Mouse (Mus musculus) common myeloid progenitor, adult 5-6 weeks (primary cell): ENCODE results near the gene H2al1f. TPM values are rescaled to one million over a fixed set of nuclear protein-coding genes. Genes with fewer than 3 reads are reported as not detected.
"Not testable (repeated sequence)": the region's sequence is repeated elsewhere in the genome, so short reads cannot be mapped to it uniquely, and the experiment has no call there.

Experiments used
- ATAC-seq: replicated peaks from 2 replicates; pipeline ENCODE4 v1.8.0; 2016; ENCODE audit warnings: low read depth, mild to moderate bottlenecking, moderate TSS enrichment, inconsistent platforms; ENCODE audit not compliant: poor library complexity, severe bottlenecking
- total RNA-seq: library from RNA; stranded (forward); fragments of 200-1000, 187-1606 nt; gene quantifications from 2 replicates; pipeline ENCODE4 v1.2.3, GENCODE M21; 2017

The H2al1f gene
- not detected in 2 replicates for total RNA-seq

DNA sequence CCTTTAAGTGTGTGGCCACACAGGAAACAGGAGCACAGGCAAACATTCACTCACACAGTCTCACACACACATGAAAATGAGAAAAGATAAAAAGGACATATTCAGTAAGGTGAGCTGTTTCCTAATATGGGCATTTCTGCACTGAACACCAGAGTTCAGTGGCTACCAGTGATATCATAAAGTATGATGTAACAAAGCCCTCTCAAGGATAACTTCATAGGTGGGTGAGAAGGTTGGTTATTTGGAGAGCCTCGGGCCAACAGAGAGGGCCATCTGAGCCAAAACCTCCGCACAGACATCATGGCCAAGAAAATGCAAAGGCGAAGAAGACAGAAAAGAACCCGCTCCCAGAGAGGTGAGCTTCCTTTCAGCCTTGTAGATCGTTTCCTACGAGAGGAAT is at the start of gene H2al1f:
H2al1f (plus strand) TSS at position 301 of the 400 bp plus-strand sequence.
- not testable (repeated sequence) for ATAC-seq

GRCm38 (mm10) chrX:11267791-11268190 is 47.2 kb upstream of the H2al1f start:
- ATAC-seq, result no peak

DNA sequence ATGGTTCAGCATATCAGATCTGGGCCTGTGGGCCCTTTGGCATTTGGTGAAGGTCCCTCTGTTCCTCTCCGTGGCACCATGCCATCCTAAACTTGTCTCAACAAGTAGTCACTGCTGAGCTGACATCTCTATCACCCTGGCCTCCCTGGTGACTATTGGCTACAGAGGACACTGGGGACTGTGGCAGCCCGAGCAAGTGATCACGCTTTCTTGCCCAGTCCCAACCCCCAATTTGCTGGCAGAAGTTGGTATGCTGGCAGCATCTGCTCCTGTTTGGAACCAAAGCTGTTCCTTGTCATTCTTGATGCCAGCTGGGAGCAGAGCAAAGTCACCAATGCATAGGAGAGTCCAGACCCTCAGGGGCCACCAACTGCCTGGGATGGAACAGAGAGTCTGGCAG is 45.9 kb upstream of the H2al1f start:
- ATAC-seq, result no peak

GRCm38 (mm10) chrX:11273190-11273589 is 41.8 kb upstream of the H2al1f start:
- ATAC-seq, result no peak

DNA sequence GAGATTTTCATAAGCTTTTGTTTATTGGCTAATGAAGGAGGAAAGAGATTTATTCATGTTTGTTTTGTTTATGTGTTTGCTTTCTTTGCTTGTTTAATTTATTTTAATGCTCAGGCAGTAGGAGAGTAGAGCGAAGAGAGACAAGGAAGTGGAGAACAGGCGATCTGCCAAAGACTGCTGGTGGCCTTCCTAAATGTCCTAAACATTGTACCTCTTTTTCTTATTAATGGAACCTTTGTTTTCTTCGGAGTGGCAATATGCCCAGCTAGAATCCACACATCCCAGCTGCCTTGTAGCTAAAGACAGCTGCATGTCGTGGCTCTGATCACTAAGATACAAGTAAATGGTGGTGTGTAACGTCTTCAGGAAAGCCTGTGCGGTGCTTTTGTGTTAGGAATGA is 37.9 kb upstream of the H2al1f start:
- ATAC-seq, result no peak

- peak; percentile 62 for ATAC-seq
Observed at GRCm38 (mm10) chrX:11280741-11281140, 34.2 kb upstream of the H2al1f start.

GRCm38 (mm10) chrX:11288306-11288882 is 26.6 kb upstream of the H2al1f start:
- ATAC-seq, result no peak

DNA sequence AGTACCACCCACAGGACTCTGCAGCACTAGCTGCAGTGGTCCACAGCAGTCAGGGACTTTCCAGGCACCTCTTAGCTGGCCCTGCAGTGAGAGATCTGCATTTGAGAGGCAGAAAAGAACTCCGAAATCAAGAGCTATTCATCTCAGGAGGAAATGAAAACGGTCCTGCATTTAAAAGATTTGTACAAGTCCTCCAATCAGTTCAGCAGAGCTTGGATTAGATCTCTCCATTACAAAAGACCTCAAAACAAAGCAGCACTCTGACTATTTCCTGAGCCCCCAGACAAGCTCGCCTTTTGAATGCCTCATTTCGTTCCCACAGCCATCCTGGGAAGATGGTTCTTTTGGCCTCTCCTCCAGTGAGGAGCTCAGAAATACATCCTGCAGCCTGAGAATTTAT is 25.7 kb upstream of the H2al1f start:
- no peak for ATAC-seq

- not testable (repeated sequence) for ATAC-seq
Observed at GRCm38 (mm10) chrX:11298957-11299356, 16.0 kb upstream of the H2al1f start, which contains the start of gene H2al1a. H2al1a (plus strand) TSS chrX:11299257.

DNA sequence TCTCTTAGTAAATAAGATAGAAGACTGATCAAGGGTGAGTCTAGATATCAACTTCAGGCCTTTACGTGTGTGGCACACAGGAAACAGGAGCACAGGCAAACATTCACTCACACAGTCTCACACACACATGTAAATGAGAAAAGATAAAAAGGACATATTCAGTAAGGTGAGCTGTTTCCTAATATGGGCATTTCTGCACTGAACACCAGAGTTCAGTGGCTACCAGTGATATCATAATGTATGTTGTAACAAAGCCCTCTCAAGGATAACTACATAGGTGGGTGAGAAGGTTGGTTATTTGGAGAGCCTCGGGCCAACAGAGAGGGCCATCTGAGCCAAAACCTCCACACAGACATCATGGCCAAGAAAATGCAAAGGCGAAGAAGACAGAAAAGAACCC is 12.8 kb upstream of the H2al1f start, which contains the start of gene H2al1b:
H2al1b (plus strand) TSS at position 301 of the 400 bp plus-strand sequence.
- ATAC-seq, result not testable (repeated sequence)

- ATAC-seq, result not testable (repeated sequence)
Observed at GRCm38 (mm10) chrX:11305355-11305754, 9.6 kb upstream of the H2al1f start, which contains the start of gene H2al1c. H2al1c (plus strand) TSS chrX:11305655.

DNA sequence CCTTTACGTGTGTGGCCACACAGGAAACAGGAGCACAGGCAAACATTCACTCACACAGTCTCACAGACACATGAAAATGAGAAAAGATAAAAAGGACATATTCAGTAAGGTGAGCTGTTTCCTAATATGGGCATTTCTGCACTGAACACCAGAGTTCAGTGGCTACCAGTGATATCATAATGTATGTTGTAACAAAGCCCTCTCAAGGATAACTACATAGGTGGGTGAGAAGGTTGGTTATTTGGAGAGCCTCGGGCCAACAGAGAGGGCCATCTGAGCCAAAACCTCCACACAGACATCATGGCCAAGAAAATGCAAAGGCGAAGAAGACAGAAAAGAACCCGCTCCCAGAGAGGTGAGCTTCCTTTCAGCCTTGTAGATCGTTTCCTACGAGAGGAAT is 6.4 kb upstream of the H2al1f start, which contains the start of gene H2al1d:
H2al1d (plus strand) TSS at position 301 of the 400 bp plus-strand sequence.
- ATAC-seq, result not testable (repeated sequence)

- ATAC-seq, result not testable (repeated sequence)
Observed at GRCm38 (mm10) chrX:11311634-11312033, 3.3 kb upstream of the H2al1f start, which contains the start of gene H2al1e. H2al1e (plus strand) TSS chrX:11311934.

- ATAC-seq, result not testable (repeated sequence)
Observed at GRCm38 (mm10) chrX:11317956-11318355, 3.0 kb downstream of the H2al1f start, which contains the start of gene H2al1g. H2al1g (plus strand) TSS chrX:11318256.

DNA sequence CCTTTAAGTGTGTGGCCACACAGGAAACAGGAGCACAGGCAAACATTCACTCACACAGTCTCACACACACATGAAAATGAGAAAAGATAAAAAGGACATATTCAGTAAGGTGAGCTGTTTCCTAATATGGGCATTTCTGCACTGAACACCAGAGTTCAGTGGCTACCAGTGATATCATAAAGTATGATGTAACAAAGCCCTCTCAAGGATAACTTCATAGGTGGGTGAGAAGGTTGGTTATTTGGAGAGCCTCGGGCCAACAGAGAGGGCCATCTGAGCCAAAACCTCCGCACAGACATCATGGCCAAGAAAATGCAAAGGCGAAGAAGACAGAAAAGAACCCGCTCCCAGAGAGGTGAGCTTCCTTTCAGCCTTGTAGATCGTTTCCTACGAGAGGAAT is 6.2 kb downstream of the H2al1f start, which contains the start of gene H2al1h:
H2al1h (plus strand) TSS at position 301 of the 400 bp plus-strand sequence.
- ATAC-seq, result not testable (repeated sequence)

DNA sequence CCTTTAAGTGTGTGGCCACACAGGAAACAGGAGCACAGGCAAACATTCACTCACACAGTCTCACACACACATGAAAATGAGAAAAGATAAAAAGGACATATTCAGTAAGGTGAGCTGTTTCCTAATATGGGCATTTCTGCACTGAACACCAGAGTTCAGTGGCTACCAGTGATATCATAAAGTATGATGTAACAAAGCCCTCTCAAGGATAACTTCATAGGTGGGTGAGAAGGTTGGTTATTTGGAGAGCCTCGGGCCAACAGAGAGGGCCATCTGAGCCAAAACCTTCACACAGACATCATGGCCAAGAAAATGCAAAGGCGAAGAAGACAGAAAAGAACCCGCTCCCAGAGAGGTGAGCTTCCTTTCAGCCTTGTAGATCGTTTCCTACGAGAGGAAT is 9.4 kb downstream of the H2al1f start, which contains the start of gene H2al1i:
H2al1i (plus strand) TSS at position 301 of the 400 bp plus-strand sequence.
- not testable (repeated sequence) for ATAC-seq

DNA sequence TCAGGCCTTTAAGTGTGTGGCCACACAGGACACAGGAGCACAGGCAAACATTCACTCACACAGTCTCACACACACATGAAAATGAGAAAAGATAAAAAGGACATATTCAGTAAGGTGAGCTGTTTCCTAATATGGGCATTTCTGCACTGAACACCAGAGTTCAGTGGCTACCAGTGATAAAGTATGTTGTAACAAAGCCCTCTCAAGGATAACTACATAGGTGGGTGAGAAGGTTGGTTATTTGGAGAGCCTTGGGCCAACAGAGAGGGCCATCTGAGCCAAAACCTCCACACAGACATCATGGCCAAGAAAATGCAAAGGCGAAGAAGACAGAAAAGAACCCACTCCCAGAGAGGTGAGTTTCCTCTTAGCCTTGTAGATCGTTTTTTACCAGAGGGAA is 12.6 kb downstream of the H2al1f start, which contains the start of gene H2al1j:
H2al1j (plus strand) TSS at position 301 of the 400 bp plus-strand sequence.
- not testable (repeated sequence) for ATAC-seq

DNA sequence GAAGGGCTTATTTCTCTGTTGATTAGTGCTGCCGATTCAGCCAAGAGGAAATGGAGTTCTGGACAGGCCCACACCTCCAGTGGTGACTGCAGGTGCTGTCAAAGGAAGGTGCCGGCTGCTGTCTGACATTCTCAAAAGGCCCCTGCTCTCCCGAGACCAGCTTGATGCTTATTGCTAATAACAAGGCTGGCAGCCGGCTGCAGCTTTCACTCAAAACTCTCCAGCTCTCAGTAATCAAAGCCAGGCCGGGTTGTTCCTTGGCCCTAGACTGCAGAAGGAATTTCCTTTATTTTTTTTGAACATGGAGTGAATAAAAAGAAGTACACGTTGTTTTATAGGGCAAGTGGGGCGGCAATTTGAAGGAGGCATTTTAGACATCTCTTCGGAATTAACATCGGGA is 30.8 kb downstream of the H2al1f start:
- no peak for ATAC-seq

GRCm38 (mm10) chrX:11346756-11347155 is 31.8 kb downstream of the H2al1f start:
- ATAC-seq, result no peak

GRCm38 (mm10) chrX:11360823-11361222 is 45.9 kb downstream of the H2al1f start:
- peak; percentile 72 for ATAC-seq

DNA sequence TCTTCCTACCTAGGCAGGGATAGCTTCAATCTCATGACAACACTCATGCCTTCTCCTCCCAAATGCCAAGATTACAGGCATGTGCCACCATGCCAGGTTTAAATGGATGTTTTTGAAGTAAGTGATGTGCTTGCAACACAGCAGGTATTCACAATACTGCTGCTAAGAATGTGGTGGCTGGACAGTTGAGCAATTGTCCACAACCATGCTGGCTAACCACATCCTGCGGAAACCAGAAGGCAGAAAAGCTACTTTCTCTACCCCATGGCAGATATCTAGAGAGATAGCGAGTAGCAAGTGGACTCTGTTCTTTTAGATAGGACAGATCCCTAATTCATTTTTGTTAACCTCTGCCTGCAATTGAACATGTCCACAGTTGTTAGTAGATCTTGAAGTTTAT is 46.3 kb downstream of the H2al1f start:
- peak; percentile 91 for ATAC-seq
